Mouse (Mus musculus) liver (tissue): ENCODE data around the gene Olfr161.
"Not testable (repeated sequence)": the region's sequence is repeated elsewhere in the genome, so short reads cannot be mapped to it uniquely, and the experiment has no call there.

Source experiments
- DNase-seq: peaks from one replicate; pipeline ENCODE4 v3.0.0-alpha.2; 2020; ENCODE audit warnings: mixed read lengths

The Olfr161 gene

DNA sequence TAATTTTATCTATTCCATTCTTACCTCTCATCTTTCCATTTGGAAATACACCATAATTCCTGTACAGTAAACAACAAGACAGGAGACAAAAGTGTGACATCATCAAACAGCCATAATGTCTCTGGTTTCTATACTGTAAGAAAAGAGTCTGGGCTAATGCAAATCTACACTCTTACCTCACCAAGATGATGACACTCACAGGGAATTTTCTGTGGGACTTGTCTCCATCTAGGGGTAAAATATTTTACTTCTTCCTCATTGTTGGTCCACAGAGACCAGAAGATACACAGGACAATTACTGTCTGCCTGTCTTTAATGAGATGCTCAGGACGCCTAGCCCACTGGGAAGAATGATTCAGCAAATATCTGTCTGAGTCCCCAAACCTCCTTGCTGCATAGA, at the start of gene Olfr161:
Gene Olfr161, plus strand, starts transcription at position 352 of the 400 bp plus-strand sequence.
- no peak for DNase-seq

- DNase-seq: no peak
These were observed 27.3 kb upstream of the Olfr161 start for GRCm38 (mm10) chr16:3563553-3563952.

GRCm38 (mm10) chr16:3577658-3578057, 13.2 kb upstream of the Olfr161 start:
- not testable (repeated sequence) for DNase-seq

DNA sequence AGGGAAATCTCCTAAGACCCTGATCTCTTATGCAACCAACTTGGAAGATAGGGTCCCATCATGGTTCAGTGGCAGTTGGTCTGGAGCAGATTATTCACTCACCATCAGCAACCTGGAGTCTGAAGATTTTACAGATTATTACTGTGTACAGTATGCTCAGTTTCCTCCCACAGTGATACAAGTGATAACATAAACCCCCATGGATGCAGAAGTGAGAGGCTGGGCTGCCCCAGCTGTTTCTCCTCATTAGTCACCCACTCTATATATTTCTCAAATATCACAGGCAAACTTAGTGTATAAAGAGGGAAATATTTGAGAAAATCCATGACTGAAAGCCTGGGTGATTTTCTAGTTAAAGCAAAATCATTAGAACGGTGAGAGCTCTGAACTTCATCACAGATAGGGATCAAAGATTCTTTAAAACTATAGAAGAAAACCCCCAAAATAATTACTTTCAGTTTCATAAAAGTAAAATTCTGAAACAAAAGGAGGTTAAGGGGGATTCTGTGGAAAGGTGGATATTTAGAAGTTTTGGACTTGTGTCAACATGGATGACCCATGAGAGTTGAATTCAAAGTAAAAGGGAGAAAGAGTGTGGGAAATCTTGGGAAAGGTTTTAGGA, 12.5 kb upstream of the Olfr161 start:
- DNase-seq: not testable (repeated sequence)

DNA sequence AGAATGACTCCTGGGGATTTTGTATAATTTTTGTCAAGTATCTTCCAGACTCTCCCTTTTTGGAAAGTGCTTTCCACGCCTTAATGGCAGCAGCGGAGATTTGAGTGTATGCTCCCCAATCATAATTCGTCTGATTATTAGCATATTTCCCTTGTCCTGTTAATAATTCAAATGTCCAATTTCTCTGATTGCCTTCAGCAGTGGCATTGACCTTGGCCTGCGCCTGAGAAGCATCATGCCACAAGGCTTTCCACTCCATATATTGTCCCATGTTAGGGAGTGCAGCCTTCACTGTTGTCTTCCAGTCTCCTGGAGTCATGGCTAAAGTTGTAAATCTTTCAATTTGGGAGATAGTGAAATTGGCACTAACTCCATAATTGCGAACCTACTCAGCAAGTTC, 40.5 kb downstream of the Olfr161 start:
- not testable (repeated sequence) for DNase-seq

DNA sequence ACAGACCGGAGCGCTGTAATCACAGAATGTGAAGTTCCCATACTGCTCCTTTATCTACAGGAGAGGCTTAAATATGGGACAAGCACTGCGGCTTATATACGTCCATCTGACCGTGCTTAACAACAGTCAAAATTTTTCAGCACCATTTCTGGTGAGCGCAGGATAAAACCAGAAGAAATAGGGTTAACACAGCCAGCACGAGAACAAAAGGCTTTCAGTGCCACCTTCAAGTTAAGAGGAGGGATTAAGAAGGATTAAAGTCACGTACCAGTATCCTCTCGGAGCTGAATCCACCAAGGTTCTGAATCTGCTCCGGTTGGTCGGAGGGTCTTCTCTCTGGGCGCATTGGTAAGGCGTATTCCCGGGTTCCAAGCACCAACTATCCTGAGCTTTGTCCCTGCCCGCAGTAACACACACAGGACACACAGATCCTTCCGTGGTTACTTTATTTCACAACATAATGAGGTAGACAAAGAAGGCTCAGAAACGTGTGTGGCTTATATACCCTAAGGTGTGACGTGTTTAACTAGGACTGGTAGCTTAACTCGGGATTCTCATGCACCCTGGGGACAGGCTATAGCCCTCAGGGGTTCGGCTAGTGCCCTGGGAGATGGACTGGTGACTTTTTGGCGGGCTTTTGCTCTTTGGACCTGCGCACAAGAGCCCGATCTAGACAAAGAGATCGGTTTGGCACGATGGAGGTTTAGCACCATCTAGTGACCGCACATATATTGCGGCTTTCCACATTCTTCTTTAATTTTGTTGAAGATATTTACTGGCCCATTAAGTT, 41.9 kb downstream of the Olfr161 start:
- DNase-seq: not testable (repeated sequence)
